Mouse (Mus musculus): Measurements from ENCODE around the gene 2410137M14Rik. TPM values are rescaled to one million over a fixed set of nuclear protein-coding genes. Genes with fewer than 3 reads are reported as not detected.

The 2410137M14Rik gene
- total RNA-seq (2023; ENCODE audit: inconsistent age): not detected in 4 replicates

GRCm38 (mm10) chr17:36981221-36981813 lies at the start of gene 2410137M14Rik:
TSS of gene 2410137M14Rik (minus strand) at chr17:36981237.

GRCm38 (mm10) chr17:37022628-37023576 lies 41.9 kb upstream of the 2410137M14Rik start, which contains the start of gene Mog:
TSS of gene Mog (minus strand) at chr17:37023398.

GRCm38 (mm10) chr17:37000863-37001262 lies 19.8 kb upstream of the 2410137M14Rik start, which contains the start of gene Zfp57:
TSS of gene Zfp57 (plus strand) at chr17:37001163.

GRCm38 (mm10) chr17:36989437-36989836 lies 8.4 kb upstream of the 2410137M14Rik start, which contains the start of gene H2-M5:
TSS of gene H2-M5 (minus strand) at chr17:36989537.

GRCm38 (mm10) chr17:36957999-36958743 lies 22.9 kb downstream of the 2410137M14Rik start, which contains the start of the genes Znrd1 and Znrd1as:
TSS of gene Znrd1 (minus strand) at chr17:36958559.
TSS of gene Znrd1as (plus strand) at chr17:36958592.

GRCm38 (mm10) chr17:36950981-36951947 lies 29.8 kb downstream of the 2410137M14Rik start, which contains the start of gene Ppp1r11:
TSS of gene Ppp1r11 (minus strand) at chr17:36951741.

GRCm38 (mm10) chr17:36942791-36943471 lies 38.1 kb downstream of the 2410137M14Rik start, which contains the start of gene Rnf39:
TSS of gene Rnf39 (plus strand) at chr17:36942918.

Other genes starting within 250 kb of the 2410137M14Rik start
- not detected in 4 replicates for gene H2-M10.5, start 208.3 kb downstream of the 2410137M14Rik start, total RNA-seq (2023; ENCODE audit: inconsistent age)
- not detected in 4 replicates for gene H2-M10.6, start 169.1 kb downstream of the 2410137M14Rik start, total RNA-seq (2023; ENCODE audit: inconsistent age)
- 191 to 213 TPM (median 199 TPM) in 4 replicates for gene Trim26, start 144.1 kb downstream of the 2410137M14Rik start, total RNA-seq (2023; ENCODE audit: inconsistent age)
- gene Trim15, start 114.0 kb downstream of the 2410137M14Rik start, total RNA-seq (2023; ENCODE audit: inconsistent age): not detected in 4 replicates
- gene Trim10, start 111.7 kb downstream of the 2410137M14Rik start, total RNA-seq (2023; ENCODE audit: inconsistent age): 0.21 TPM in 1 of 4 replicates, not detected in the others
- 0.24 to 0.93 TPM in 2 of 4 replicates, not detected in the others for gene Trim40, start 91.1 kb downstream of the 2410137M14Rik start, total RNA-seq (2023; ENCODE audit: inconsistent age)
- gene Trim31, start 83.1 kb downstream of the 2410137M14Rik start, total RNA-seq (2023; ENCODE audit: inconsistent age): not detected in 4 replicates
- 0.58 TPM in 1 of 4 replicates, not detected in the others for gene Rnf39, start 38.3 kb downstream of the 2410137M14Rik start, total RNA-seq (2023; ENCODE audit: inconsistent age)
- gene Ppp1r11, start 29.5 kb downstream of the 2410137M14Rik start, total RNA-seq (2023; ENCODE audit: inconsistent age): 90.0 to 119 TPM (median 113 TPM) in 4 replicates
- 79.5 to 91.0 TPM (median 81.3 TPM) in 4 replicates for gene Znrd1, start 22.7 kb downstream of the 2410137M14Rik start, total RNA-seq (2023; ENCODE audit: inconsistent age)
- 1.6 to 2.7 TPM (median 2.1 TPM) in 4 replicates for gene Znrd1as, start 22.6 kb downstream of the 2410137M14Rik start, total RNA-seq (2023; ENCODE audit: inconsistent age)
- gene H2-M5, start 8.3 kb upstream of the 2410137M14Rik start, total RNA-seq (2023; ENCODE audit: inconsistent age): not detected in 4 replicates
- gene Zfp57, start 19.9 kb upstream of the 2410137M14Rik start, total RNA-seq (2023; ENCODE audit: inconsistent age): not detected in 4 replicates
- gene Mog, start 42.2 kb upstream of the 2410137M14Rik start, total RNA-seq (2023; ENCODE audit: inconsistent age): not detected in 4 replicates
- 55.3 to 68.7 TPM (median 59.7 TPM) in 4 replicates for gene Gabbr1, start 64.7 kb upstream of the 2410137M14Rik start, total RNA-seq (2023; ENCODE audit: inconsistent age)
- gene Olfr90, start 107.3 kb upstream of the 2410137M14Rik start, total RNA-seq (2023; ENCODE audit: inconsistent age): 0.19 to 0.24 TPM in 2 of 4 replicates, not detected in the others
- not detected in 4 replicates for gene Olfr91, start 117.0 kb upstream of the 2410137M14Rik start, total RNA-seq (2023; ENCODE audit: inconsistent age)
- gene Olfr92, start 138.9 kb upstream of the 2410137M14Rik start, total RNA-seq (2023; ENCODE audit: inconsistent age): not detected in 4 replicates
- gene Olfr93, start 180.3 kb upstream of the 2410137M14Rik start, total RNA-seq (2023; ENCODE audit: inconsistent age): not detected in 4 replicates
- 0.78 TPM in 1 of 4 replicates, not detected in the others for gene Ubd, start 212.7 kb upstream of the 2410137M14Rik start, total RNA-seq (2023; ENCODE audit: inconsistent age)
- gene Olfr94, start 219.8 kb upstream of the 2410137M14Rik start, total RNA-seq (2023; ENCODE audit: inconsistent age): not detected in 4 replicates
- not detected in 4 replicates for gene Olfr95, start 231.9 kb upstream of the 2410137M14Rik start, total RNA-seq (2023; ENCODE audit: inconsistent age)
- not detected in 4 replicates for gene Olfr96, start 238.9 kb upstream of the 2410137M14Rik start, total RNA-seq (2023; ENCODE audit: inconsistent age)